Mouse (Mus musculus) ES-Bruce4 (cell line): ENCODE data around the gene Abhd16a. TPM values are rescaled to one million over a fixed set of nuclear protein-coding genes. Genes with fewer than 3 reads are reported as not detected.

Source experiments
- H3K27ac ChIP-seq: 2 replicates; pipeline ENCODE4 v1.5.1; 2012; ENCODE audit warnings: low read length, inconsistent platforms; ENCODE audit not compliant: insufficient read depth
- H3K27me3 ChIP-seq: 2 replicates; pipeline ENCODE4 v1.6.1; 2012; ENCODE audit warnings: mild to moderate bottlenecking, low read length, inconsistent platforms; ENCODE audit not compliant: control insufficient read depth, poor library complexity, insufficient read depth, severe bottlenecking
- H3K36me3 ChIP-seq: 2 replicates; pipeline ENCODE4 v1.6.1; 2012; ENCODE audit warnings: inconsistent platforms, mild to moderate bottlenecking, low read length, moderate library complexity; ENCODE audit not compliant: control insufficient read depth, poor library complexity, insufficient read depth, severe bottlenecking
- H3K4me1 ChIP-seq: one replicate; pipeline ENCODE4 v1.8.1; 2011; ENCODE audit warnings: low read length; ENCODE audit not compliant: control insufficient read depth, insufficient read depth
- H3K4me3 ChIP-seq: 2 replicates; pipeline ENCODE4 v1.5.1; 2011; ENCODE audit warnings: low read depth, mild to moderate bottlenecking, low read length
- H3K9ac ChIP-seq: 2 replicates; pipeline ENCODE4 v1.6.1; 2012; ENCODE audit warnings: low read depth, mild to moderate bottlenecking, inconsistent platforms; ENCODE audit not compliant: poor library complexity, severe bottlenecking
- H3K9me3 ChIP-seq: replicated peaks from 2 replicates; pipeline ENCODE4 v1.6.1; 2012; ENCODE audit warnings: mild to moderate bottlenecking, low read length, inconsistent platforms; ENCODE audit not compliant: control insufficient read depth, poor library complexity, insufficient read depth, severe bottlenecking
- CTCF ChIP-seq: IDR thresholded peaks from one replicate; pipeline ENCODE4 v1.8.1; 2011; ENCODE audit warnings: low read depth, low read length
- EP300 ChIP-seq: IDR thresholded peaks from 2 replicates; pipeline ENCODE4 v1.6.1; 2011; ENCODE audit warnings: low read depth, low read length; ENCODE audit not compliant: insufficient read depth
- POLR2A ChIP-seq: IDR thresholded peaks from one replicate; pipeline ENCODE4 v1.8.1; 2011; ENCODE audit warnings: low read length; ENCODE audit not compliant: insufficient read depth
- polyA plus RNA-seq: library from polyadenylated mRNA; stranded (reverse); fragments of >200 nt; gene quantifications from 2 replicates; pipeline ENCODE4 v1.2.4, GENCODE M21; 2011; ENCODE audit warnings: low read depth; ENCODE audit not compliant: missing spikeins, insufficient read depth, insufficient read length

Abhd16a gene
- polyA plus RNA-seq, 1 experiment: 12.7 TPM

GRCm38 (mm10) chr17:35051156-35052086, 37.6 kb upstream of the Abhd16a start:
- Histone ChIP-seq H3K27ac (peak overlapping the region; percentile 90), H3K9ac (peak overlapping the region; percentile 94), H3K27me3 (no peaks in the 10 kb centered on the region), H3K9me3 (no peaks in the 10 kb centered on the region), H3K4me1 (peaks cover 9% of the 10 kb centered on the region), H3K4me3 (peak overlapping the region; percentile 64), H3K36me3 (peaks cover 23% of the 10 kb centered on the region)
- TF ChIP-seq EP300: peak; percentile 66
- TF ChIP-seq CTCF: no peak
- peak; percentile 59 for TF ChIP-seq POLR2A

- H3K9me3 ChIP-seq: no peaks in the 10 kb centered on the region
- peaks cover 23% of the 10 kb centered on the region for H3K36me3 ChIP-seq
- TF ChIP-seq CTCF (no peak), EP300 (peak; percentile 69; the same call in 1 of the 2 replicates)
- no peaks in the 10 kb centered on the region for H3K27me3 ChIP-seq
- H3K27ac ChIP-seq: peak overlapping the region; percentile 90
- peak overlapping the region; percentile 94 for H3K9ac ChIP-seq
- H3K4me3 ChIP-seq: peak overlapping the region; percentile 64
- H3K4me1 ChIP-seq: peaks cover 9% of the 10 kb centered on the region
Measured at GRCm38 (mm10) chr17:35052271-35052798, 36.7 kb upstream of the Abhd16a start.

- TF ChIP-seq CTCF: no peak
- no peak for TF ChIP-seq POLR2A
- no peak for TF ChIP-seq EP300
- Histone ChIP-seq H3K4me3 (no peak overlapping the region), H3K9me3 (no peaks in the 10 kb centered on the region), H3K36me3 (peaks cover 26% of the 10 kb centered on the region), H3K4me1 (peaks cover 6% of the 10 kb centered on the region), H3K9ac (no peak overlapping the region), H3K27me3 (no peaks in the 10 kb centered on the region), H3K27ac (no peak overlapping the region)
Measured at GRCm38 (mm10) chr17:35055691-35056495, 33.2 kb upstream of the Abhd16a start.

DNA sequence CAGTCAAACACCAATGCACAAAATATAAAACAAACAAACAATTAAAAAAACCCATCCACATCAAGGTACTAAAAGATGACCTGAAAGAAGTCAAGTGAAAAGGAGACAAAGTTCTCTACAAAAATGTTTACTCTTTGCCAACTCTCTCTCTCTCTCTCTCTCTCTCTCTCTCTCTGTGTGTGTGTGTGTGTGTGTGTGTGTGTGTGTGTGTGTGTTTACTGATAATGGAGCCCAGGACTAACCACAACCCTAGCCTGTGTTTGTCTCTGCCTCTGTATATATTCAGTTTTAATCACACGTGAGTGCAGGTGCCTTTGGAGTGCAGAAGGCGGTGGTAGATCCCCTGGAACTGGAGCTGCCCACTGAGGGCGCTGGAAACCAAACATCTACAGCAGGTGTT, 32.0 kb upstream of the Abhd16a start:
- H3K9me3 ChIP-seq: no peaks in the 10 kb centered on the region
- H3K9ac ChIP-seq: no peak overlapping the region
- no peak overlapping the region for H3K27ac ChIP-seq
- no peaks in the 10 kb centered on the region for H3K27me3 ChIP-seq
- no peak for TF ChIP-seq EP300
- no peak for TF ChIP-seq POLR2A
- no peak for TF ChIP-seq CTCF
- H3K36me3 ChIP-seq: peaks cover 26% of the 10 kb centered on the region
- peaks cover 11% of the 10 kb centered on the region for H3K4me1 ChIP-seq
- no peak overlapping the region for H3K4me3 ChIP-seq

DNA sequence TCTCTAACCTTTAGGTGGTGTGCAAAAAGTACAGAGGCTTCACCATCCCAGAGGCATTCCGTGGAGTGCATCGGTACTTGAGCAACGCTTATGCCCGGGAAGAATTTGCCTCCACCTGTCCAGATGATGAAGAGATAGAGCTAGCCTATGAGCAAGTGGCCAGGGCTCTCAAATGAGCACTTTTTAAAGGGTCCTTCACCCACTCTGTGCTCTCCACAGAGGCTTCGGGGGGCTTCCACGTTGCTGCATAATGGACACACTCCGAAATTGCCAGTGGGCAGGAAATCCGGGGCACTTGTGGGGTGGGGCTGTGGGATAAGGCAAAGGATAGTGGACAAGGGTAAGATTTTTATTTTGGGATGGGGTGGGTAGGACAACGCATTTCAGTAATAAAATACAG, 30.7 kb upstream of the Abhd16a start:
- H3K4me1 ChIP-seq: peaks cover 6% of the 10 kb centered on the region
- H3K9me3 ChIP-seq: no peaks in the 10 kb centered on the region
- H3K9ac ChIP-seq: no peak overlapping the region
- TF ChIP-seq POLR2A (no peak), EP300 (no peak), CTCF (no peak)
- H3K27ac ChIP-seq: 0 out of 2 replicates have a peak overlapping the region, but pooled peaks have one; percentile 6
- peaks cover 21% of the 10 kb centered on the region for H3K36me3 ChIP-seq
- no peaks in the 10 kb centered on the region for H3K27me3 ChIP-seq
- no peak overlapping the region for H3K4me3 ChIP-seq
